Mouse (Mus musculus): Measurements from ENCODE around the gene Galnt18. TPM values are rescaled to one million over a fixed set of nuclear protein-coding genes. Genes with fewer than 3 reads are reported as not detected.
A peak's percentile ranks its signal among the peaks of the same experiment; 100 is the strongest.

Gene Galnt18
- polyA plus RNA-seq, 1 experiment, result 21.9 TPM

DNA sequence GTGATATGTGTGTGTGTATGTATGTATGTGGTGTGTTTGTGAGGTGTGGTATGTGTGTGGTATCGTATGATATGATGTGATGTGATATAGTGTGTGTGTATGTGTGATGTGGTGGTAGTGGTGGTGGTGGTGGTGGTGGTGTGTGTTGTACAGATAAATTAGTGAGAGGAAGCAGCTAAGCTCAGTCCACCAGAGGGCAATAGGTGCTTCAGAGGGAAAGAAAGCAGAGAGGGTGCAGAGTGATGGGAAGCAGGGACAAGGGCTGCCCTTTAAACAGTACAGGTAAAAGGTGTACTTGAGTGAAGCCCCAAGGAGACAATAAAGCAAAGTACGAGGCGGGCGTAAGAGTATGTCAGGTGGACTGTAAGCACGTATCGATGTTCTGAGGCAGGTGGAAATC, 186.1 kb downstream of the Galnt18 start:
- no peak for TF ChIP-seq CTCF (IDR thresholded peaks at IDR 0.05; ENCODE audit: borderline replicate concordance, insufficient read depth, low read depth, low read length)
- no peak for TF ChIP-seq POLR2A (IDR thresholded peaks at IDR 0.05; ENCODE audit: borderline replicate concordance, insufficient read depth, low read length)
- no peaks in the 10 kb centered on the region for H3K27me3 ChIP-seq (ENCODE audit: control insufficient read depth, insufficient read depth, low read length)
- DNase-seq, result no peak
- H3K27ac ChIP-seq (ENCODE audit: insufficient read depth, low read length), result no peak overlapping the region
- no peak overlapping the region for H3K4me3 ChIP-seq (replicated peaks; ENCODE audit: insufficient read depth, low read depth, low read length)
- peaks cover 16% of the 10 kb centered on the region for H3K4me1 ChIP-seq (ENCODE audit: control insufficient read depth, insufficient read depth, low read length)
- WGBS, result over 99% methylated on average over 6 of the region's 6 CpGs

DNA sequence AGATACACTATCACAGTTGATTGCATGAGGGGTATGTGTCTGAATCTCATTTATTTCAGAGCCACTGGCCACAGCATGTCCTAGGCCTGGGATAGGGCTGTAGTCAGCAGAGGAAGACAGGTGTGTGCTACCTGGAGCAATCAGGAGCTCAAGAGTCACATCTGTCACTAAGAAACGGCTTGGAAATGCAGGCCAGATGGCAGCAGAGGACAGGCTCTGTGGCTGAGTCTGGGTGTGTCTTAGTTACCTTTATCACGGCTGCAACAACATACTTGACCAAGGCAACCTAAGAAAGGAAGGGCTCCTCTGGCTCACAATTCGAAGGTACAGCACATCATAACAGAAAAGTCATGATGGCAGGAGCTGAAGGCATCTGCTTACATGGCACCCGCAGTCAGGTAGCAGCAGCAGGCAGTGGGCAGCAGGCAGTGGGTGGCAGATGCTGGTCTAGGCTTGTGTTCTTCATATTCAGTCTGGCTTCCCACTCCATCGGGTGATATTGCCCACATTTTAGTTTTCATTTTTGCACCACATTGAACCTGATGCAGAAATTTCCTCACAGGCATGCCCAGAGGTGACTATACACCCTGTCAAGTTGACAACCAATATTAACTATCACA, 190.2 kb downstream of the Galnt18 start:
- DNase-seq, result peak; percentile 35 to 36

GRCm38 (mm10) chr7:111588291-111588781, 191.4 kb downstream of the Galnt18 start:
- WGBS, result 8% methylated on average over 4 of the region's 4 CpGs
- H3K27ac ChIP-seq (ENCODE audit: insufficient read depth, low read length), result peak overlapping the region; percentile 91
- H3K4me1 ChIP-seq (ENCODE audit: control insufficient read depth, insufficient read depth, low read length), result peaks cover 33% of the 10 kb centered on the region
- no peaks in the 10 kb centered on the region for H3K27me3 ChIP-seq (ENCODE audit: control insufficient read depth, insufficient read depth, low read length)
- DNase-seq, result peak; percentile 88 to 96
- H3K4me3 ChIP-seq (replicated peaks; ENCODE audit: insufficient read depth, low read depth, low read length), result no peak overlapping the region
- TF ChIP-seq CTCF (IDR thresholded peaks at IDR 0.05; ENCODE audit: borderline replicate concordance, insufficient read depth, low read depth, low read length) (no peak), POLR2A (IDR thresholded peaks at IDR 0.05; ENCODE audit: borderline replicate concordance, insufficient read depth, low read length) (peak; percentile 30; the same call in 1 of the 2 replicates)

More for the DNA sequence above, 190.2 kb downstream of the Galnt18 start:
- TF ChIP-seq CTCF (IDR thresholded peaks at IDR 0.05; ENCODE audit: borderline replicate concordance, insufficient read depth, low read depth, low read length), result no peak
- TF ChIP-seq POLR2A (IDR thresholded peaks at IDR 0.05; ENCODE audit: borderline replicate concordance, insufficient read depth, low read length), result no peak
- peaks cover 33% of the 10 kb centered on the region for H3K4me1 ChIP-seq (ENCODE audit: control insufficient read depth, insufficient read depth, low read length)
- H3K4me3 ChIP-seq (replicated peaks; ENCODE audit: insufficient read depth, low read depth, low read length), result no peak overlapping the region
- H3K27me3 ChIP-seq (ENCODE audit: control insufficient read depth, insufficient read depth, low read length), result no peaks in the 10 kb centered on the region
- peak overlapping the region; percentile 91 for H3K27ac ChIP-seq (ENCODE audit: insufficient read depth, low read length)
- 68% methylated on average over 5 of the region's 5 CpGs for WGBS

DNA sequence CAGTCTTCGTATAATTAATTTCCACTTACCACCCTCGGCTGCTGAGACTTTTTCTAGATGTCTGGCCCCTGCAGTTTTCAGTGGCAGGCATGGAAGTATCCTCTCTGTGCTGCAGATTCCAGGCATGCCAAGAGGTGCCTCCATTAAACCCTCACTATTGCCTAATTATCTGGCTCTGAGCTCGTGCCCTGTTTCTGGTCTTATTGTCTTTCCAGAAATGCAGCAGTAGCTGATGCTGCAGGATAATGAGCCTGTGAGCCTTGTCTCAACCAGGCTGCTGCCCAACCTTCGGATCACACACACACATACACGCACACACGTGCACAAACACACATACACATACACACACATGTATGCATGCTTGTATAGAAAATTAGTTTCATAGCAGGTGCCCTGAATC, 199.2 kb downstream of the Galnt18 start:
- H3K4me1 ChIP-seq (ENCODE audit: control insufficient read depth, insufficient read depth, low read length), result no peaks in the 10 kb centered on the region
- no peak overlapping the region for H3K4me3 ChIP-seq (replicated peaks; ENCODE audit: insufficient read depth, low read depth, low read length)
- no peak overlapping the region for H3K27ac ChIP-seq (ENCODE audit: insufficient read depth, low read length)
- 80% methylated on average over 6 of the region's 6 CpGs for WGBS
- no peaks in the 10 kb centered on the region for H3K27me3 ChIP-seq (ENCODE audit: control insufficient read depth, insufficient read depth, low read length)
- TF ChIP-seq CTCF (IDR thresholded peaks at IDR 0.05; ENCODE audit: borderline replicate concordance, insufficient read depth, low read depth, low read length) (no peak), POLR2A (IDR thresholded peaks at IDR 0.05; ENCODE audit: borderline replicate concordance, insufficient read depth, low read length) (no peak)
- DNase-seq, result no peak

- no peak for TF ChIP-seq CTCF (IDR thresholded peaks at IDR 0.05; ENCODE audit: borderline replicate concordance, insufficient read depth, low read depth, low read length)
- TF ChIP-seq POLR2A (IDR thresholded peaks at IDR 0.05; ENCODE audit: borderline replicate concordance, insufficient read depth, low read length), result no peak
- Histone ChIP-seq H3K27ac (ENCODE audit: insufficient read depth, low read length) (no peak overlapping the region), H3K4me3 (replicated peaks; ENCODE audit: insufficient read depth, low read depth, low read length) (no peak overlapping the region), H3K27me3 (ENCODE audit: control insufficient read depth, insufficient read depth, low read length) (no peaks in the 10 kb centered on the region), H3K4me1 (ENCODE audit: control insufficient read depth, insufficient read depth, low read length) (peaks cover 3% of the 10 kb centered on the region; the same call in 1 of the 2 replicates)
- DNase-seq, result no peak
- WGBS, result 51% methylated on average over 2 of the region's 2 CpGs
Measured at GRCm38 (mm10) chr7:111575096-111575495, 204.7 kb downstream of the Galnt18 start.

- no peak for TF ChIP-seq POLR2A (IDR thresholded peaks at IDR 0.05; ENCODE audit: borderline replicate concordance, insufficient read depth, low read length)
- TF ChIP-seq CTCF (IDR thresholded peaks at IDR 0.05; ENCODE audit: borderline replicate concordance, insufficient read depth, low read depth, low read length), result no peak
- H3K4me1 ChIP-seq (ENCODE audit: control insufficient read depth, insufficient read depth, low read length), result peaks cover 3% of the 10 kb centered on the region; the same call in 1 of the 2 replicates
- no peak overlapping the region for H3K4me3 ChIP-seq (replicated peaks; ENCODE audit: insufficient read depth, low read depth, low read length)
- H3K27me3 ChIP-seq (ENCODE audit: control insufficient read depth, insufficient read depth, low read length), result no peaks in the 10 kb centered on the region; the same call in 1 of the 2 replicates
- no peak for DNase-seq
- H3K27ac ChIP-seq (ENCODE audit: insufficient read depth, low read length), result no peak overlapping the region
- WGBS, result 100% methylated on average over 2 of the region's 2 CpGs
Measured at GRCm38 (mm10) chr7:111572336-111572735, 207.4 kb downstream of the Galnt18 start.

- Histone ChIP-seq H3K4me3 (replicated peaks; ENCODE audit: insufficient read depth, low read depth, low read length) (no peak overlapping the region), H3K27ac (ENCODE audit: insufficient read depth, low read length) (no peak overlapping the region), H3K4me1 (ENCODE audit: control insufficient read depth, insufficient read depth, low read length) (peaks cover 5% of the 10 kb centered on the region; the same call in 1 of the 2 replicates), H3K27me3 (ENCODE audit: control insufficient read depth, insufficient read depth, low read length) (no peaks in the 10 kb centered on the region; the same call in 1 of the 2 replicates)
- WGBS, result 64% methylated on average over 6 of the region's 6 CpGs
- TF ChIP-seq CTCF (IDR thresholded peaks at IDR 0.05; ENCODE audit: borderline replicate concordance, insufficient read depth, low read depth, low read length) (no peak), POLR2A (IDR thresholded peaks at IDR 0.05; ENCODE audit: borderline replicate concordance, insufficient read depth, low read length) (no peak)
- no peak for DNase-seq
Measured at GRCm38 (mm10) chr7:111566838-111567237, 212.9 kb downstream of the Galnt18 start.
